Mouse (Mus musculus): Measurements from ENCODE around the gene Celf1. TPM values are rescaled to one million over a fixed set of nuclear protein-coding genes. Genes with fewer than 3 reads are reported as not detected.

The Celf1 gene
- polyA plus RNA-seq, 1 experiment from 2014 or later: 59.3 TPM

DNA sequence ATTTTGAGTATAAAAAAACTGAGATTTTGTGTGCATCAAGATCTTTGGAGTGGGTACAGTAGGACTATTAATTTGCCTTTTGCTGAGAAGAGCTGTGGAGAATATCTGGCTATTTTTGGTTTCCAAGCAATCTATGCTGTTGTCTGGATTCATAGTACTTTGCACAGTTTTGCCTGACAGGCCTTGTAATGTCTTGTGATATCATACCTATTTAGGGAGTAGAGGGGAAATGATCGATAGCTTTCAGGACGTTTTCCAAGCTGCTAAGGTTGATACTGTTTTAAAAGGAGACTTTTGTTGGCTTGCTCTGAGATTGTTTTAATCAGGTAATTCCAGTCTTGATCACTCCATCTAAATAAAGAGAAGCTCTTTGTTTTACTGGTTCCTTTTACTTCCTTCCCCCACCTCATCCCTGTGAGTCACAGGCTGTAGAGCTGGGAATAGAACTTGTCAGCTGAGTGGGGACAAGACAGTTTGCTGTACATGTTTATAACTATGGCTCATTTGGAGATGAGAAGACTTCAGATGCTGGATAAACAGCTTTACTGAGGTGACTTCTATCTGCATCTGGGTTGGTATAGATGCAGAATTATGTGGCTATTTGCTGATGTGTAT is 25.4 kb downstream of the Celf1 start:
- 54% methylated on average over 2 of the region's 2 CpGs for WGBS
- H3K27me3 ChIP-seq (ENCODE audit: insufficient read depth, low read length): no peaks in the 10 kb centered on the region
- DNase-seq (ENCODE audit: low spot score) (no peak), ATAC-seq (replicated peaks; ENCODE audit: low FRiP score, low read depth) (no peak)
- TF ChIP-seq CTCF (IDR thresholded peaks at IDR 0.05; ENCODE audit: low read depth): no peak
- no peak overlapping the region for H3K4me3 ChIP-seq (replicated peaks; ENCODE audit: low read depth, low read length)
- no peaks in the 10 kb centered on the region for H3K36me3 ChIP-seq (ENCODE audit: insufficient read depth, low read length)
- no peak overlapping the region for H3K4me2 ChIP-seq (ENCODE audit: low read length)
- no peak overlapping the region for H3K9ac ChIP-seq (ENCODE audit: low read depth, low read length)
- no peak overlapping the region for H3K27ac ChIP-seq
- no peaks in the 10 kb centered on the region for H3K4me1 ChIP-seq (replicated peaks; ENCODE audit: insufficient read depth, low read length)
- no peaks in the 10 kb centered on the region for H3K9me3 ChIP-seq (replicated peaks; ENCODE audit: low read length)

DNA sequence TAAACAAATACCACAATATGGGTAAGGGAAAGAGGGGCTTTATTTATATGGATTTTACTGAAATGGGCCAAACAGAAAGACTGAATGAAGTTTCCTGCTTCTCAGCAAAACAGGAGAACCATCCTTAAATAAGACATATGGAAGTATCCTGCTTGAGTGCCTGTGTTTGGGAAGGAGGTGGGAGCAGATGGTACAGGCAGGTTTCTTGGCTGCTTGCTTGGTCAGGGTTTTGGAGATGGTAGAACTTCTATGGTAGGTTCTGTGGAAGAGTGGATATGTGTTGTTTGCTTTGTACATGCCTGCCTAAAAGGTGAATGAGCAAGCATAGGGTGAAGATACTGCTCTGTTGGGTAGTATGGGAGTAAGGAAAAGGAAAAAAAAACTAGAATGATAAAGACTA is 30.4 kb downstream of the Celf1 start:
- no peaks in the 10 kb centered on the region for H3K4me1 ChIP-seq (replicated peaks; ENCODE audit: insufficient read depth, low read length)
- H3K9ac ChIP-seq (ENCODE audit: low read depth, low read length): no peak overlapping the region
- H3K4me2 ChIP-seq (ENCODE audit: low read length): no peak overlapping the region
- no peak overlapping the region for H3K27ac ChIP-seq
- DNase-seq (ENCODE audit: low spot score) (no peak), ATAC-seq (replicated peaks; ENCODE audit: low FRiP score, low read depth) (no peak)
- no peaks in the 10 kb centered on the region for H3K27me3 ChIP-seq (ENCODE audit: insufficient read depth, low read length)
- TF ChIP-seq CTCF (IDR thresholded peaks at IDR 0.05; ENCODE audit: low read depth): no peak
- no peaks in the 10 kb centered on the region for H3K36me3 ChIP-seq (ENCODE audit: insufficient read depth, low read length)
- no peak overlapping the region for H3K4me3 ChIP-seq (replicated peaks; ENCODE audit: low read depth, low read length)
- H3K9me3 ChIP-seq (replicated peaks; ENCODE audit: low read length): no peaks in the 10 kb centered on the region

DNA sequence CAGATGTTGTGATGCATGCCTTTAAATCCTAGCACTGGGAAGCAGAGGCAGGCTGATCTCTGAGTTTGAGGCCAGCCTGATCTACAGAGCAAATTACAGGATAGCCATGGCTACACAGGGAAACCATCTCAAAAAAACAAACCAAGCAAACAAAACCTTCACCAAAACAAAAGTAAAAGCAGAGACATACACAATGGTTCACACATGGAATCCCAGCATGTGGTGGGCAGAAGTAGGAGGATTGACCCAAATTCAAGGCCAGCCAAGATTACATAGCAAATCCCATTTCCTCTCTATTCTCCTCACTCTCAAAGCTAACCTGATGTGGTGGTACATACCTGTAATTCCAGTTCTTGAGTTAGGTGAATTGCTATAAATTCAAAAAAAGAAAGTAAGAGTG is 33.9 kb downstream of the Celf1 start:
- DNase-seq (ENCODE audit: low spot score) (no peak), ATAC-seq (replicated peaks; ENCODE audit: low FRiP score, low read depth) (no peak)
- no peaks in the 10 kb centered on the region for H3K9me3 ChIP-seq (replicated peaks; ENCODE audit: low read length)
- no peak overlapping the region for H3K4me3 ChIP-seq (replicated peaks; ENCODE audit: low read depth, low read length)
- no peak overlapping the region for H3K4me2 ChIP-seq (ENCODE audit: low read length)
- H3K27ac ChIP-seq: no peak overlapping the region
- H3K27me3 ChIP-seq (ENCODE audit: insufficient read depth, low read length): no peaks in the 10 kb centered on the region
- no peaks in the 10 kb centered on the region for H3K36me3 ChIP-seq (ENCODE audit: insufficient read depth, low read length)
- no peak for TF ChIP-seq CTCF (IDR thresholded peaks at IDR 0.05; ENCODE audit: low read depth)
- no peak overlapping the region for H3K9ac ChIP-seq (ENCODE audit: low read depth, low read length)
- H3K4me1 ChIP-seq (replicated peaks; ENCODE audit: insufficient read depth, low read length): no peaks in the 10 kb centered on the region

DNA sequence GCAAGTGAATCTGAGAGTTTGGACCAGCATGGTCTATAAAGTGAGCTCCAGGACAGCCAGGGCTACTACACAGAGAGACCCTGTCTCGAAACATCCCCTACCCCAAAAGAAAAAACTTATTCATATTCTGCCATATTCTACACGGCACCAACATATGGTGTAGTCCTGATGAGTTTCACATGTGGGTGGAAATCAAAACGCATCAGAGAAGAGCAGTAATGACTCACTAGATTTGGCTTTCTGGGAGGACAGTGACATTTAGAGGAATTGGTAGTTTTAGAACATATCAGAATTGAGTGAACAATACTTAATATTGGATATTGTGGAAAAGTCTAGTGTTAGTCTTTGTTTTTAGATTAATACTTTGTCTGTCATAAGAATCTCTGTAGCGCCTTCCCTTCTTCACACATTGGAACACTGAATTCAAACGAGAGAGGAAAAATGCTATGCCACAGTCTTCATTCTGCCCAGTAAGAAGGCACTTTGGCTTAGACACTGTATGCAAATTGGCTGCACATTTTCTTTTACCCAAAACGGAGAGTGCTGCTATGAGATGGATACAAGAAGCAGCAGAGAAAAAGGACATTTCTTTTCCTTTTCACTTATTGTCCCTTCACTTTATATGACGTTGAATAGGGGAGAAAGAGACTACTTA is 35.1 kb downstream of the Celf1 start:
- Histone ChIP-seq H3K27ac (no peak overlapping the region), H3K36me3 (ENCODE audit: insufficient read depth, low read length) (no peaks in the 10 kb centered on the region), H3K9me3 (replicated peaks; ENCODE audit: low read length) (no peaks in the 10 kb centered on the region), H3K4me2 (ENCODE audit: low read length) (no peak overlapping the region), H3K4me3 (replicated peaks; ENCODE audit: low read depth, low read length) (no peak overlapping the region), H3K27me3 (ENCODE audit: insufficient read depth, low read length) (no peaks in the 10 kb centered on the region), H3K9ac (ENCODE audit: low read depth, low read length) (no peak overlapping the region), H3K4me1 (replicated peaks; ENCODE audit: insufficient read depth, low read length) (no peaks in the 10 kb centered on the region)
- 86% methylated on average over 7 of the region's 7 CpGs for WGBS
- ATAC-seq (replicated peaks; ENCODE audit: low FRiP score, low read depth): no peak
- no peak for DNase-seq (ENCODE audit: low spot score)
- no peak for TF ChIP-seq CTCF (IDR thresholded peaks at IDR 0.05; ENCODE audit: low read depth)

DNA sequence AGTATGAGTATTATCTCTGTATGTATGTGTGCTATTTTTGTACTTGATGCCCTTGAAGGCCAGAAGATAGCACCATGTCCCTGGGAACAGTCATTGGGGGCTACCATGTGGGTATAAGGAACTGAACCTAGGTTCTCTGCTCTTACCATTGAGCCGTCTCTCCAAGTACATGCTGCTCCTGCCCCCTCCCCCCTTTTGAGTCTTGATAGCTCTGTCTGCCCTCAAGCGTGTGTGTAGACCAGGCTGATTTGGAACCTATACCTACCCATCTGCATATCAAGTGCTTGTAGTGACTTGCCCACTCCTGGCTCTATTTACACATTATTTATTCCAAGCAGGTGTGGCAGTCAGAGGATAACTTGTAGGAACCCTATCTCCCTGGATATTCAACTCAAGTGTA is 36.4 kb downstream of the Celf1 start:
- 88% methylated on average over 2 of the region's 2 CpGs for WGBS
- ATAC-seq (replicated peaks; ENCODE audit: low FRiP score, low read depth) (no peak), DNase-seq (ENCODE audit: low spot score) (no peak)
- no peak overlapping the region for H3K27ac ChIP-seq
- no peak for TF ChIP-seq CTCF (IDR thresholded peaks at IDR 0.05; ENCODE audit: low read depth)
- no peak overlapping the region for H3K4me3 ChIP-seq (replicated peaks; ENCODE audit: low read depth, low read length)
- H3K27me3 ChIP-seq (ENCODE audit: insufficient read depth, low read length): no peaks in the 10 kb centered on the region
- H3K9me3 ChIP-seq (replicated peaks; ENCODE audit: low read length): no peaks in the 10 kb centered on the region
- H3K4me1 ChIP-seq (replicated peaks; ENCODE audit: insufficient read depth, low read length): no peaks in the 10 kb centered on the region
- no peak overlapping the region for H3K4me2 ChIP-seq (ENCODE audit: low read length)
- no peaks in the 10 kb centered on the region for H3K36me3 ChIP-seq (ENCODE audit: insufficient read depth, low read length)
- H3K9ac ChIP-seq (ENCODE audit: low read depth, low read length): no peak overlapping the region

DNA sequence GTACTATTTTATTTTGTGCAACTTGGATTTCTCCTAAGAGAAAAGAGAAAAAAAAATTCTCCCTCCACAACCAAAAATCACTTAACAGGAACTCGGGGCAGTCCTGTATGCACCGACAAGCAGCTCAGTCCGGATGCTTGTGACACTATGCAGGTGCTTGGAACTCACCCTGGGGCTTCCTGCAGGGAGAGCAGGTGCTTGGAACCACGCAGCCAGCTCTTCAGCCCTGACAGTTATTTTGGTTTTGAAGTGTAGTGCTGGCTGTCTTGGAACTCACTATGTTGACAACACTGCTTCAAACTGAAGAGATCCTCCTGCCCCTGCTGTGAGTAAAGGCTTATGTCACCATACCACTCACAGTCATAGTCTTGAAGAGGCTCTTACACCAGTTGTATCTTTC is 37.1 kb downstream of the Celf1 start:
- no peak for TF ChIP-seq CTCF (IDR thresholded peaks at IDR 0.05; ENCODE audit: low read depth)
- Histone ChIP-seq H3K9me3 (replicated peaks; ENCODE audit: low read length) (no peaks in the 10 kb centered on the region), H3K27ac (no peak overlapping the region), H3K27me3 (ENCODE audit: insufficient read depth, low read length) (no peaks in the 10 kb centered on the region), H3K4me3 (replicated peaks; ENCODE audit: low read depth, low read length) (no peak overlapping the region), H3K4me2 (ENCODE audit: low read length) (no peak overlapping the region), H3K36me3 (ENCODE audit: insufficient read depth, low read length) (no peaks in the 10 kb centered on the region), H3K4me1 (replicated peaks; ENCODE audit: insufficient read depth, low read length) (no peaks in the 10 kb centered on the region), H3K9ac (ENCODE audit: low read depth, low read length) (no peak overlapping the region)
- 83% methylated on average over 4 of the region's 4 CpGs for WGBS
- ATAC-seq (replicated peaks; ENCODE audit: low FRiP score, low read depth): no peak
- no peak for DNase-seq (ENCODE audit: low spot score)

DNA sequence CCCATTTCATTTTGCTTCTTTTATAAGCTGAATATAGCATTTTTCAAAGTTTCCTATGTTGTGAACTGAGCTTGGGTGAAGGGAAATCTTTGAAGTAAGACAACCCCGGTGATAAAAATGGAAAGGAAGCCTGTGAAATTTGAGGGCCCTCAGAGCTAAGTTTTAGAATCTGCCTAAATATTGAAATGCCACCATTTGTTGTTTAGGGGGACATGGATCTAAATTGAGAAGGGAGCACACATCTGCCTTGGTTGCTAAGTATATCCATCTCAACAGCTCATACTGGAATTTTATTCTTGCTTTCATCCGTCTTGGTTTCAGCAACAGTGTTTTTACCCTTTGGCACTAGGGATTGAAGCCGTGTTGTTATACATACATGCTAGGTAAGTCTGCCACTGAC is 45.9 kb downstream of the Celf1 start:
- WGBS: 91% methylated on average over 3 of the region's 3 CpGs
- no peak for ATAC-seq (replicated peaks; ENCODE audit: low FRiP score, low read depth)
- no peaks in the 10 kb centered on the region for H3K27me3 ChIP-seq (ENCODE audit: insufficient read depth, low read length)
- DNase-seq (ENCODE audit: low spot score): no peak
- H3K36me3 ChIP-seq (ENCODE audit: insufficient read depth, low read length): no peaks in the 10 kb centered on the region
- H3K4me1 ChIP-seq (replicated peaks; ENCODE audit: insufficient read depth, low read length): no peaks in the 10 kb centered on the region
- H3K9me3 ChIP-seq (replicated peaks; ENCODE audit: low read length): no peaks in the 10 kb centered on the region
- no peak overlapping the region for H3K4me3 ChIP-seq (replicated peaks; ENCODE audit: low read depth, low read length)
- no peak overlapping the region for H3K9ac ChIP-seq (ENCODE audit: low read depth, low read length)
- no peak for TF ChIP-seq CTCF (IDR thresholded peaks at IDR 0.05; ENCODE audit: low read depth)
- no peak overlapping the region for H3K27ac ChIP-seq
- H3K4me2 ChIP-seq (ENCODE audit: low read length): no peak overlapping the region

Measured in kidney, postnatal 0 days (tissue).